Mouse (Mus musculus): ENCODE results near the gene Rnf224.

The Rnf224 gene

GRCm38 (mm10) chr2:25194006-25194405 lies 42.6 kb downstream of the Rnf224 start:
- DNase-seq = no peak

- DNase-seq = peak; percentile 87
Measured at GRCm38 (mm10) chr2:25193330-25193770, 43.2 kb downstream of the Rnf224 start.

- DNase-seq = no peak
Measured at GRCm38 (mm10) chr2:25187841-25188240, 48.7 kb downstream of the Rnf224 start.

GRCm38 (mm10) chr2:25186575-25186930 lies 50.0 kb downstream of the Rnf224 start:
- DNase-seq = no peak

GRCm38 (mm10) chr2:25185625-25186574 lies 50.7 kb downstream of the Rnf224 start:
- no peak for DNase-seq

GRCm38 (mm10) chr2:25184496-25184895 lies 52.1 kb downstream of the Rnf224 start:
- DNase-seq = no peak

All from cerebellum, adult 9-11 months (tissue).